Mouse (Mus musculus): ENCODE data around the gene Zbtb20.

Gene Zbtb20

DNA sequence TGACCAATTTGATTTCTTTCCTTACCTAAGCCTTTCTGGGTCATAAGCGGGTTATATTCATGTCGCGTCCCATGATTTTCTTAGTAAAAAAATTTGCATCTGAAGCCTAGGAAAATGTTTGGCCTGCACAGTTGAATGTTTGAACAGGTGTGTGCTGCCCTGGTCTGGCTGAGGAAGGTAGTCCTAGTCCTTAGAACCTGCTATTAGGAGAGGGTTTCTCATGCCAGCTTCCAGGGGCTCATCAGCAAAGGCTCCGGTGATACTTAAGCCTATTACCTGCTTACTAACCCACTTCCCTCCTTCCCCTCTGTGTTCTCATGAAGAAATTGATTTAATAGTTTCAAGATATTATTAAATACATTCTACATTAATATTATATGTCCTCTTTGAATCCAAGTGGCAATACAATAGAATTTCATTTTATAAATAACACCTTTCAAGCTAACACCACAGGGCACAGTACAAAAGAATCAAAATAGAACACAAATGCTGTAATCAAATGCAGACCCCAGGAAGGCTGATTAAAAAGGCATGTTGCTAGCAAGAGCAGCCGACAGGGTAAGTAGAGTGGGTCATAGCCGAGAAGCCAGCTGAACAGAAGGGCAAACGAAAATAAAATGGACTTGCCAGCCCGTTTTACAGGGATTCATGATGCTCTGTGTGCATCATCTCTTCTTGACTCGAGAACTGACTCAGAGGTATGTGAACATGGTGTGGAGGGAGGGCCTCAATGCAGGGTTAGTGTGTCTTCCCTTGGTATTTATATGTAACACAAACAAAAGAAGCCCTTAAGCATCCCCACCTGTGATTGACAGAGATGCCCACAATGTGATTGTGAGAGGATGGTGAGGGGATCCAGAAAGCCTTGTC, 480.3 kb downstream of the Zbtb20 start:
- in situ Hi-C loops (cut with MboI, MseI) = no loop called here

GRCm38 (mm10) chr16:43359546-43359945, 483.9 kb downstream of the Zbtb20 start:
- in situ Hi-C loops (cut with MboI, MseI) = no loop called here

GRCm38 (mm10) chr16:43360112-43360511, 484.4 kb downstream of the Zbtb20 start:
- in situ Hi-C loops (cut with MboI, MseI) = no loop called here

DNA sequence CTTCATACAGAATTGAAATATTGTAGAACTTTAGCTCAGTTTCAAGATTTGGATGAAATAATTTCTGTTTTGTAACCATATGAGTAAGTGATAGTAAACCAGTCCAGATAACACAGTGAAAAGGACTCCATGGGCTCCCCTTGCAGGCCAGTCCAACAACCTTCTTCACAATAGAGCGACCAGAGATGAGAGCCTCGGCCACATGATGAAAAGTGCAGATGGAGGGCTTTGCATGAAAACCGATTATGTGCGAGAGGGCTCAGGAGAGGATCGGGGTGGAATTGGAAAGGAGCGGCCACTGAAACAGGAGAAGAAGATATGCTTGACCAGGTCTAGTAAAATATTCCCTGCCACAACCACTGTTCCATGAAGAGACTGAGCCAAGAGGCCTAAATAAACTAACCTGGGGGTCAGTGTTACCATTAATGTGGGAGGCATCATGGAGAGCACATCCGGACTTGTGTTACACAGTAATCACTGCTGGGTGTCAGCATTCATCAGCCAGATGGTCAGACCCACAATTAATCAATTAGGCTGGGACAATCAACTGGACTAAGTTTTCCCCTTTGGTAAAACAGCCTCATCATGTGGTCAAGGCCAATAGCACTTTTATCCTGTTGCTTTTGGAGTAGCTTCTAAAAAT, 485.3 kb downstream of the Zbtb20 start:
- in situ Hi-C loops (cut with MboI, MseI) = no loop called here

GRCm38 (mm10) chr16:43362651-43363300, 487.1 kb downstream of the Zbtb20 start:
- in situ Hi-C loops (cut with MboI, MseI) = no loop called here

DNA sequence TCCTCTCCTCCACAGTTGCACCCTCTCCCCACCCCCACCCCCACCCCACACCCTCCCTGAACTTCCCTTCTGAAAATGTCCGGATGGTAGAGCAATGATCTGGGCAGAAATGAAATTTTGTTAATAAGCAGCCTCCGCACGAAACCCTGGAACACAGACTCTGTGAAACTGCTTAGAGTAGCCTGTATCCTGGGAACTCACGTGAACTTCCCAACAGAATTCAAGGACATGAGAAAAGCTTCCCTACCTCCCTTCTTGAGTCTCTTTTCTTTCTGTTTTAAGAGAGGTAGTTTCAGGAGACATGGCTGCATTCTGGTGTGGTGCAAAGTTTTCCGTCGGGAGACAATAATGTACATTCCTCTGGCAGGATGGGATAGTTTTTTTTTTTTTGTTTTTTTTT, 487.6 kb downstream of the Zbtb20 start:
- in situ Hi-C loops (cut with MboI, MseI) = no loop called here

DNA sequence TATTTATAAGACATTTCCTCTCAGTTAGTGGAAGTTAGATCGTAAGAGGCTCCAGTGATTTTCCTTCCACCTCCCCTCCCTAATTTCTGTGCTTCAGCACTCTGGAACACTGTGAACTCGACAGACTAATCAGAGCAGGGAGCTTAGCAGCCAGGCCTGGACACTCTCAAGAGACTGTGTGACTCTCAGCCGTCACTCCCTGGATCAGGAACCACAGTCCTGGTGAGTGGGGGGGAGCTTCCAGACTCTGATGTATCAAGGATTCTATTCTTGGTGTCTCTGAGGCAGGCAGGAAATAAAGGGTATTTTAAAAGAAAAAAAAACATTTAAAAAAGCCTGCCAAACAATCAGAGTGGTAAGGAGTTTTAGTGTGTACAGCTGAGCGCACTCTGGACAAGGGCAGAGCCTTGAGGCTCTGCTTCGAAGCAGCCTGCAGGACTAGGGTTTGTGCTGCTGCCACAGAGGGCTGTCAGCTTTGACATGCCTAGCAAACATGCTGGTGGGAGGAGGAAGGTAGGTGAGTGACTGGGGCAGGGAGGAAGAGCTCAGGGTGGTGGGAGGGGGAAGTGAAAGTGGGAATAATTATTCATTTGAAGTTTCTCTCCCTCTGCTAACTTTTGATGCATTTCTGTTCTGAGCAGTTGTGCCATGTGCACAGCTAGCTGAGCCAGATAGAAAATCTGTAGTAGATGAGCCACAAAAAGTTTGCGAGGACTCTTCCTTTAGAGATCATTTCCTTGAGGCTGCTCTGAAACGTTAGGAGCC, 488.3 kb downstream of the Zbtb20 start:
- in situ Hi-C loops (cut with MboI, MseI) = no loop called here

DNA sequence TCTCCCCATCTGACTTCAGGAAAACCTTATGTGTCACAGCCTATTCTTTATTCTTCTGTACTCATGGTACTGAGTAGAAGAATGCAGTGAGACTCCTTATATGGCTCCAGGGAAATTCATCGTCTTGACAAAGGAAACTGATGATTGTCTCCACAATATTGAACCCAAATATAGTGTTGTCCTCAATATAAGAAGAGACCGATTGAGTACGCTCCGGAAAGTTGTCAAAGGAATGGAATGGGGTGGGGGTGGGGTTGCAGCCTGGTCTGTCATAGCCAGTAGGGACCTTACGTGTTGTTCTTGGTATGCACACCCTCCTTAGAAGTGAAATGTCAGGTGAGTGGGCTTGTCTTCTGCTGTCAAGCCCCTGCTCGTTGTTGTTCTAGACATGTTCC, 488.8 kb downstream of the Zbtb20 start:
- in situ Hi-C loops (cut with MboI, MseI) = no loop called here

GRCm38 (mm10) chr16:43365277-43365676, 489.6 kb downstream of the Zbtb20 start:
- in situ Hi-C loops (cut with MboI, MseI) = no loop called here

DNA sequence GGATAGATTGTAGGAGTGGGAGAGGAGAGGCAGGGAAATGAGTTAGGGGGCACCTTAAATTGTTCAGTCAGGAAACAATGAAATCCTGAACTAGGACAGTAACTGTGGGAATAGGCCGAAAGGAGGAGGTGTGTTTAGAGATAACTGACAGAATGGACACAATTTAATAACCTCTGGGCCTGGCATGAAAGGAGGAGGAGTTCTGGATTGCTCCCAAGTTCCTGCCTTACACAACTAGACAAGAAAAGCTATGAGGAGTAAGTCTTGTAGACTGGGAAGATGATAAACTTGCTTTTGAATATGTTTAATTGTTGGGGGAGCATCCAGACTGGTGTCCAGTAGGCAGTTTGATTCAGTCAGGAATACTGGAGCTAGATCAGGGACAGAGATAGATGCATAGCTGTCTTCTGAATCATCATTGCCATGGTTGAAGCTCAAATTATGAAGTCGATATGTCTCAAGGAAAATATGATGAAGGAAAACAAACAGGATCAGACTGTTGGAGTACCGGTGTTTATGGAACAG, 494.9 kb downstream of the Zbtb20 start:
- in situ Hi-C loops (cut with MboI, MseI) = no loop called here

DNA sequence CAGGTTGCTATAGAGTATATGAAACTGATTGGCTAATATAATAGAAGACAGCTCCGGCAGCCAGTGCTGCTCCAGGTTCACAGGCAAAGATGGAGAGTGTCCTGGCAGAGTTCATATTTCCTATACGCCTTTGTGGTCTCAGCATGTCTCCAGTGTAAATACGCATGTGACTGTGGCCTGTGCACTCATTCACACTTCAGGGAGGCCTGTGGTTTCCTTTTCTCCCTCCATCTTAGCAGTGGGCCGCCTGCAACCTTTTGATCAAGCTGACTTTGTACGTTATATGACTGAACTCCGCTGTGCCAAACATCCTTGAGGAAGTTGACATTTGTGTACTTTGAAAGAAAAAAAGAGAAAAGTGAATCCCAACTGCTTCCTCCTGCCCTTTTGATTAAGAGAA, 501.1 kb downstream of the Zbtb20 start:
- in situ Hi-C loops (cut with MboI, MseI) = no loop called here

GRCm38 (mm10) chr16:43379351-43380325, 504.0 kb downstream of the Zbtb20 start:
- in situ Hi-C loops (cut with MboI, MseI) = no loop called here

DNA sequence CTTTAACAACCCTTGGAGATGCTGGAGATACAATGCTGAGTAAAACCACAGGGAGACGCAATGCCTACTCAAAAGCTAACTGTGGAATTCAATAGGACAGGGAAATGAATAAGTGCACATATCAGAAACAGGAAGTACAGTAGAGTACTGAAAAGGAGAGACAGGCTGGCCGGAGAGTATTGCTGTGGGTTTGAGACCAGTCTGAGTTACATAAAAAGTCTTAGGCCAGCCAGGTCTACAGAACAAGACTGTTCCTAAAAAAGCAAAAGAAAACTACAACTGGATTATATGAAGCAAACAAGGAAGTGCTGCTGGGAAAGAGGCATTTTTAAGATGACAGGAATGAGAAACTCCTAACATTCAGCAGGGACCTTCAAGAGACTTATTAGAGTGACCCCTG, 505.5 kb downstream of the Zbtb20 start:
- in situ Hi-C loops (cut with MboI, MseI) = no loop called here

GRCm38 (mm10) chr16:43383149-43383740, 507.6 kb downstream of the Zbtb20 start:
- in situ Hi-C loops (cut with MboI, MseI) = no loop called here

GRCm38 (mm10) chr16:43384953-43385619, 509.4 kb downstream of the Zbtb20 start:
- in situ Hi-C loops (cut with MboI, MseI) = no loop called here

- in situ Hi-C loops (cut with MboI, MseI) = no loop called here
Measured at GRCm38 (mm10) chr16:43385620-43386210, 510.0 kb downstream of the Zbtb20 start.

DNA sequence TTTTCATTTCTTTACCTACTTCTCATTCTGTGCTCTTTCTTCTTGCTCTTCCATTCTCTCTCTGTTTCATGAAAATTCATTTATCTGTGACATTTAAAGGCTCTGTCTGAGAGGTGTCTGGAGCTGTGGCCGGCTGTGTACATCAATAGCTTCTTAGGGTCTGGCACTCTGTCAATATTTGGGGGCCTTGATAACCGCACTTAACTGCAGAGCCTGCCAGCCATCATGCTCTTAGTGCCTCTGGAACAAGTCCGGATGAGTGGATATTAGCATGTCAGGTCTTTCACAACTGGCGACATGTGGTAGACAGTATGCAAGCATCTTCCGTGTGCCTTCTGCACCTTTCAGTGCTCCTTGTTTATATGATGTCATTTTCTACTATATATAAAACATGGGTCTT, 510.7 kb downstream of the Zbtb20 start:
- in situ Hi-C loops (cut with MboI, MseI) = no loop called here

GRCm38 (mm10) chr16:43388389-43388788, 512.7 kb downstream of the Zbtb20 start:
- in situ Hi-C loops (cut with MboI, MseI) = no loop called here

GRCm38 (mm10) chr16:43390387-43390786, 514.7 kb downstream of the Zbtb20 start:
- in situ Hi-C loops (cut with MboI, MseI) = no loop called here
